ENCODE assay signal across 11 mouse cellular contexts in genomic region chr8:83679866-83680265, GRCm38 (mm10).
"Had no signal": no experiment of that assay in that cellular context is flagged by ENCODE, and none has a peak within 500 bp of the region (broad histone marks: within the 10 kb centered on the region; RNA-seq: fewer than 3 reads in every experiment).

No protein-coding gene starts in this region.

- H3K4me1 ChIP-seq: midbrain, embryonic 13.5 days had no signal

- H3K27ac ChIP-seq: liver, embryonic 15.5 days; midbrain, embryonic 13.5 days; stomach, postnatal 0 days had no signal

- H3K9ac ChIP-seq: liver, embryonic 15.5 days; midbrain, embryonic 13.5 days had no signal

- ATAC-seq: midbrain, embryonic 13.5 days had no signal

- H3K4me2 ChIP-seq: liver, embryonic 11.5 days; liver, embryonic 15.5 days; midbrain, embryonic 13.5 days had no signal

- H3K4me3 ChIP-seq: liver, embryonic 15.5 days; midbrain, embryonic 13.5 days had no signal

- H3K27me3 ChIP-seq: liver, embryonic 15.5 days; midbrain, embryonic 13.5 days had no signal

- DNase-seq: kidney, adult 18-20 months; kidney, postnatal 10 days; kidney, postnatal 4 days; lung, adult 2 months; lung, postnatal 36 days; thymus, adult 18-20 months; thymus, postnatal 14 days had no signal

- H3K9me3 ChIP-seq: liver, embryonic 15.5 days; midbrain, embryonic 13.5 days had no signal
